Mouse (Mus musculus) CH12.LX (cell line): ENCODE measurements around the gene 1110002E22Rik. TPM values are rescaled to one million over a fixed set of nuclear protein-coding genes. Genes with fewer than 3 reads are reported as not detected.

Source experiments
- DNase-seq: peaks from one replicate; pipeline ENCODE4 v3.0.0-alpha.2; 2013; ENCODE audit errors: extremely low read depth
- H3K27ac ChIP-seq: 2 replicates; pipeline ENCODE4 v1.5.1; 2012; ENCODE audit warnings: low read depth, mild to moderate bottlenecking, control low read depth, moderate library complexity; ENCODE audit not compliant: insufficient read depth
- H3K27me3 ChIP-seq: replicated peaks from 2 replicates; pipeline ENCODE3; 2012; ENCODE audit warnings: inconsistent platforms
- H3K36me3 ChIP-seq, 2 experiments: replicated peaks in 1 of 2; 2 replicates each; pipeline versions ENCODE3 to v1.6.1; 2012; ENCODE audit warnings: inconsistent platforms in 1 of 2, low read length in 1 of 2, mild to moderate bottlenecking in 1 of 2, mixed read lengths in 1 of 2, moderate library complexity in 1 of 2; ENCODE audit not compliant: control insufficient read depth in 1 of 2, insufficient read depth in 1 of 2
- H3K4me1 ChIP-seq, 2 experiments: 2 replicates each; pipeline ENCODE4 v1.6.1; 2012; ENCODE audit warnings: inconsistent platforms in 1 of 2, moderate library complexity in 1 of 2; ENCODE audit not compliant: insufficient read depth in 2 of 2, control insufficient read depth in 1 of 2
- H3K4me2 ChIP-seq: 2 replicates; pipeline ENCODE4 v1.6.1; 2012; ENCODE audit warnings: low read depth, mild to moderate bottlenecking, control low read depth; ENCODE audit not compliant: poor library complexity, insufficient read depth, severe bottlenecking
- H3K4me3 ChIP-seq, 3 experiments: fragments of 150-350 bp in 1 of 3; sonication (generic) in 1 of 3; replicated peaks in 1 of 3; 2 replicates each; pipeline versions ENCODE3 to v1.5.1; 2011 to 2012; ENCODE audit warnings: low read depth in 2 of 3, low read length in 2 of 3, mild to moderate bottlenecking in 2 of 3, moderate library complexity in 2 of 3, control low read depth in 1 of 3, improper control_type of control experiment in 1 of 3, inconsistent platforms in 1 of 3, mixed read lengths in 1 of 3; ENCODE audit not compliant: poor library complexity in 1 of 3
- H3K79me2 ChIP-seq: replicated peaks from 2 replicates; pipeline ENCODE4 v1.6.1; 2012; ENCODE audit warnings: mild to moderate bottlenecking, moderate library complexity; ENCODE audit not compliant: control insufficient read depth, poor library complexity, insufficient read depth, severe bottlenecking; ENCODE audit errors: extremely low read depth
- H3K9ac ChIP-seq: 2 replicates; pipeline ENCODE4 v1.6.1; 2012; ENCODE audit warnings: low read depth, mild to moderate bottlenecking, control low read depth, moderate library complexity; ENCODE audit not compliant: insufficient read depth
- H3K9me3 ChIP-seq: replicated peaks from 2 replicates; pipeline ENCODE3; 2012; ENCODE audit warnings: low read length, inconsistent platforms, mixed read lengths
- BHLHE40 ChIP-seq: IDR thresholded peaks from 2 replicates; pipeline ENCODE4 v1.6.1; 2011; ENCODE audit warnings: mild to moderate bottlenecking, low read depth, low read length, improper control_type of control experiment
- CHD2 ChIP-seq: IDR thresholded peaks from 2 replicates; pipeline ENCODE4 v1.6.1; 2011; ENCODE audit warnings: low read length, improper control_type of control experiment
- E2F4 ChIP-seq: IDR thresholded peaks from 2 replicates; pipeline ENCODE4 v1.6.1; 2011; ENCODE audit warnings: low read depth, low read length, improper control_type of control experiment; ENCODE audit not compliant: insufficient replicate concordance
- ELF1 ChIP-seq: IDR thresholded peaks from 2 replicates; pipeline ENCODE4 v1.6.1; 2014; ENCODE audit warnings: low read depth, mild to moderate bottlenecking, inconsistent platforms, low read length, improper control_type of control experiment
- ETS1 ChIP-seq: conservative IDR thresholded peaks from 2 replicates; pipeline ENCODE4 v1.6.1; 2012; ENCODE audit warnings: low read depth, mild to moderate bottlenecking, inconsistent platforms, low read length, improper control_type of control experiment, moderate library complexity
- GABPA ChIP-seq: IDR thresholded peaks from 2 replicates; pipeline ENCODE4 v1.6.1; 2012; ENCODE audit warnings: low read depth, low read length, improper control_type of control experiment, inconsistent platforms; ENCODE audit not compliant: insufficient replicate concordance
- IRF4 ChIP-seq: IDR thresholded peaks from 2 replicates; pipeline ENCODE4 v1.6.1; 2014; ENCODE audit warnings: low read depth, mild to moderate bottlenecking, inconsistent platforms, low read length, improper control_type of control experiment
- JUN ChIP-seq: IDR thresholded peaks from 2 replicates; pipeline ENCODE4 v1.6.1; 2011; ENCODE audit warnings: low read depth, mild to moderate bottlenecking, low read length, improper control_type of control experiment, moderate library complexity; ENCODE audit not compliant: insufficient read depth
- MAFK ChIP-seq: IDR thresholded peaks from 2 replicates; pipeline ENCODE4 v1.6.1; 2011; ENCODE audit warnings: low read length, improper control_type of control experiment; ENCODE audit not compliant: insufficient replicate concordance
- MAX ChIP-seq: IDR thresholded peaks from 2 replicates; pipeline ENCODE4 v1.6.1; 2011; ENCODE audit warnings: low read length, improper control_type of control experiment
- MAZ ChIP-seq: IDR thresholded peaks from 2 replicates; pipeline ENCODE4 v1.6.1; 2012; ENCODE audit warnings: low read depth, mild to moderate bottlenecking, inconsistent platforms, low read length, improper control_type of control experiment, moderate library complexity
- MXI1 ChIP-seq: IDR thresholded peaks from 2 replicates; pipeline ENCODE4 v1.6.1; 2011; ENCODE audit warnings: mild to moderate bottlenecking, low read depth, low read length, improper control_type of control experiment
- NELFE ChIP-seq: IDR thresholded peaks from 2 replicates; pipeline ENCODE4 v1.6.1; 2011; ENCODE audit warnings: low read depth, low read length, improper control_type of control experiment
- PAX5 ChIP-seq: IDR thresholded peaks from 2 replicates; pipeline ENCODE4 v1.6.1; 2012; ENCODE audit warnings: low read length, inconsistent platforms, mixed read lengths
- RAD21 ChIP-seq: IDR thresholded peaks from 2 replicates; pipeline ENCODE4 v1.6.1; 2011; ENCODE audit warnings: low read depth, mild to moderate bottlenecking, low read length, improper control_type of control experiment, moderate library complexity
- RCOR1 ChIP-seq: conservative IDR thresholded peaks from 2 replicates; pipeline ENCODE4 v1.6.1; 2012; ENCODE audit warnings: low read depth, mild to moderate bottlenecking, inconsistent platforms, low read length, improper control_type of control experiment
- SMC3 ChIP-seq: IDR thresholded peaks from 2 replicates; pipeline ENCODE4 v1.6.1; 2011; ENCODE audit warnings: low read depth, low read length, improper control_type of control experiment
- TBP ChIP-seq: conservative IDR thresholded peaks from 2 replicates; pipeline ENCODE4 v1.6.1; 2011; ENCODE audit warnings: low read depth, low read length, improper control_type of control experiment
- TCF12 ChIP-seq: IDR thresholded peaks from 2 replicates; pipeline ENCODE4 v1.6.1; 2014; ENCODE audit warnings: low read depth, mild to moderate bottlenecking, inconsistent platforms, low read length, improper control_type of control experiment
- ZC3H11A ChIP-seq: IDR thresholded peaks from 2 replicates; pipeline ENCODE4 v1.6.1; 2012; ENCODE audit warnings: low read depth, mild to moderate bottlenecking, inconsistent platforms, low read length, improper control_type of control experiment
- ZKSCAN1 ChIP-seq: IDR thresholded peaks from 2 replicates; pipeline ENCODE4 v1.6.1; 2012; ENCODE audit warnings: low read depth, inconsistent platforms, low read length, improper control_type of control experiment, borderline replicate concordance
- ZNF384 ChIP-seq: IDR thresholded peaks from 2 replicates; pipeline ENCODE4 v1.6.1; 2012; ENCODE audit warnings: low read depth, low read length, improper control_type of control experiment, inconsistent platforms
- dilution Hi-C: fragments of 300-500 bp; cut with MboI; formaldehyde crosslinking; loops from 2 replicates; pipeline ENCODE4 v1.14.3; 2020; ENCODE audit warnings: low sequenced_read_pairs; ENCODE audit not compliant: extremely low pct_unique_long_range_greater_than_20kb, extremely low pct_ligation_motif_present
- in situ Hi-C: fragments of 300-500 bp; cut with MboI; formaldehyde crosslinking; loops from 3 replicates; pipeline ENCODE4 v1.14.3; 2019; ENCODE audit warnings: low sequenced_read_pairs, low pct_ligation_motif_present, low pct_unique_long_range_greater_than_20kb, mixed read lengths
- polyA plus RNA-seq: library from polyadenylated mRNA; unstranded; fragments of >175 nt; gene quantifications from 2 replicates; pipeline ENCODE4 v1.2.1, GENCODE M21; 2012; ENCODE audit warnings: low read depth; ENCODE audit not compliant: insufficient read length
- total RNA-seq, 2 experiments: library from RNA; depleted of rRNA; stranded (reverse); fragments of 300-350 nt in 1 of 2; fragments of >200 nt in 1 of 2; gene quantifications; 2 replicates each; pipeline ENCODE4 v1.2.3; 2012 to 2014

The 1110002E22Rik gene
- total and polyA plus RNA-seq, 3 experiments, result 0.66 to 2.3 (median 2.0) TPM

- no peak overlapping the region for H3K4me3 ChIP-seq
- H3K4me2 ChIP-seq, result no peak overlapping the region
- no peak overlapping the region for H3K27ac ChIP-seq
- no peaks in the 10 kb centered on the region; the same call in 1 of the 2 replicates for H3K79me2 ChIP-seq
- H3K4me1 ChIP-seq, result peaks cover 4% of the 10 kb centered on the region in 2 experiments; a peak in 3 of 4 replicates
- H3K27me3 ChIP-seq, result no peaks in the 10 kb centered on the region
- dilution Hi-C loops (no loop called here), in situ Hi-C loops (no loop called here)
- no peak for DNase-seq
- H3K36me3 ChIP-seq, result no peaks in the 10 kb centered on the region
- TF ChIP-seq MXI1 (no peak), ELF1 (no peak), RAD21 (no peak), MAFK (no peak), IRF4 (no peak), RCOR1 (no peak), ZC3H11A (no peak), ZKSCAN1 (no peak), MAZ (no peak), ETS1 (no peak), TCF12 (no peak), E2F4 (no peak), TBP (no peak)
- TF ChIP-seq, all 38 proteins: peak for 0
- Histone ChIP-seq H3K9me3 (no peaks in the 10 kb centered on the region), H3K9ac (no peak overlapping the region)
Measured at GRCm38 (mm10) chr3:138029351-138029750, 35.5 kb upstream of the 1110002E22Rik start.

DNA sequence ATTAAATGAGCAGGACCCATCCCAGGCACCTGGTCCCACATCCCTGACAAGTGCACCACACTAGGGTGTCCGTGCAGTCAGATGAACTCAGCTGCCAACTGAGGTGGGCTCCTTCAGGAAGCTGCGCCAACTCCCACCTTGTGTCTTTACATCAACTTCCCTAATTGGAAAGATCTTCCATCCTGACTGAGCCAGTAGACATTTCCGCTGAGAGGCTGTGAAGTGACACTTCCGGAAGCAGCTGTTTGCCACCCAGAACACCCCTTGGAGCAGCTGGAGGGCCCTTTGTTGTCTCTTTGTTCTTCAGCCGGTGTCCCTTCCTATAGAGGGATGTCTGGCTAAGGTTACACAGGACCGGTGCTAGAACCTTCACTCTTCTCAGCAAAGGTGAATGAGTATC, 34.3 kb upstream of the 1110002E22Rik start:
- Histone ChIP-seq H3K9ac (no peak overlapping the region), H3K79me2 (no peaks in the 10 kb centered on the region; the same call in 1 of the 2 replicates), H3K4me2 (no peak overlapping the region), H3K4me1 (peaks cover 4 to 7% of the 10 kb centered on the region in 2 experiments; a peak in 3 of 4 replicates), H3K36me3 (no peaks in the 10 kb centered on the region), H3K27me3 (no peaks in the 10 kb centered on the region), H3K4me3 (no peak overlapping the region), H3K9me3 (no peaks in the 10 kb centered on the region), H3K27ac (no peak overlapping the region)
- TF ChIP-seq CHD2, result no peak
- TF ChIP-seq MAX, result no peak
- TF ChIP-seq SMC3, result no peak
- no peak for TF ChIP-seq IRF4
- no peak for TF ChIP-seq TCF12
- TF ChIP-seq GABPA, result no peak
- no peak for TF ChIP-seq JUN
- no peak for TF ChIP-seq NELFE
- no peak for TF ChIP-seq BHLHE40
- TF ChIP-seq RCOR1, result no peak
- no peak for TF ChIP-seq ZNF384
- no peak for TF ChIP-seq PAX5
- DNase-seq, result no peak
- dilution Hi-C loops (no loop called here), in situ Hi-C loops (no loop called here)
